9 mouse cellular contexts compared by ENCODE assay signal in the genomic region with DNA sequence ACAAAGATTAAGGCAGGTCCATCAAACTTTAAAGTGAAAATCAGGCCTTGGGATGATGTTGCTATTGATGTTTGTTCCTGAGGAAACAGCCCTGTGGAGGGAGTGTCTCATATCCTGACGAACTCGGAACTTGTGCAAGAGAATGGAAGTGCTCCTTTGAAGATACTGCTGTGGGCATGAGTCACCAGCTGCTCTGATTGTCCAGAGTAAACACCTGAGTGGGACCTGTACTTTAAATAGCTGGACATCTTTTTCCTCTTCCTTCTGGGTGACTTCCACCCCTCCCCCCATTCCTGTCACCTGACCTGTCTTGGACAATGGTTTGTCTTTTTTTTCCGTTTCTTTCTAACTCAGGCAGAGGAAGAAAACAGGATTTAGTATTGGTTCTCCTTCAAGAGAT. TPM values are rescaled to one million over a fixed set of nuclear protein-coding genes. Genes with fewer than 3 reads are reported as not detected.
DNase-seq lines count a peak whose midpoint lies in the region; TF ChIP-seq lines count a peak whose summit lies in the region.
"Had no signal": no experiment of that assay in that cellular context is flagged by ENCODE, and none has a peak within 500 bp of the region (broad histone marks: within the 10 kb centered on the region; RNA-seq: fewer than 3 reads in every experiment).

No protein-coding gene starts in this region.

- peak; percentile 51 to 78 for DNase-seq in lung, adult 18-20 months
- DNase-seq in lung, adult 2 months: no peak
- DNase-seq in heart, postnatal 10 days: peak; percentile 59 to 66
- DNase-seq in kidney, postnatal 36 days: peak; percentile 76 to 84
- DNase-seq in left cerebral cortex, adult 18-20 months (ENCODE audit: low spot score in 2 of 2): no peak
- DNase-seq in c-Kit-positive CD71-positive TER-119-positive erythroid progenitor cells, embryonic 14.5 days (ENCODE audit: low spot score): no peak
- no peak for DNase-seq in urinary bladder, postnatal 14 days (ENCODE audit: low spot score)
- DNase-seq: right cerebral cortex, postnatal 4 days had no signal

- TF ChIP-seq POLR2A in lung, adult 2 months (IDR thresholded peaks at IDR 0.05; ENCODE audit: borderline replicate concordance, extremely low read depth, low read depth, low read length): no peak

- no peak overlapping the region for H3K4me3 ChIP-seq in lung, adult 2 months (replicated peaks; ENCODE audit: extremely low read depth, low read depth, low read length)
- H3K4me3 ChIP-seq: myocyte had no signal

- no peak for TF ChIP-seq CTCF in lung, adult 2 months (IDR thresholded peaks at IDR 0.05; ENCODE audit: insufficient read depth, low read length)

- 20% methylated on average over 3 of the region's 3 CpGs for WGBS in lung, adult 2 months

- intact Hi-C loops in heart, postnatal 10 days (cut with DNase I): no loop called here

- peaks cover 23% of the 10 kb centered on the region for H3K4me1 ChIP-seq in lung, adult 2 months (ENCODE audit: control insufficient read depth, insufficient read depth, low read length)

RNA-seq across cellular contexts. Expression of a gene that starts 13.2 kb away (rescaled TPM):
- polyA plus RNA-seq in lung, adult 2 months (2012; rRNA removed): 19.7 and 21.9 TPM in 2 replicates
- total RNA-seq in heart, postnatal 10 days (2021): 10 to 100 TPM; 18.8 to 21.1 TPM
- 10 to 100 TPM; 83.8 to 86.5 TPM for total RNA-seq in left cerebral cortex, adult 18-20 months (2021)

RNA-seq across cellular contexts. Expression of a gene that starts 13.3 kb away (rescaled TPM):
- 3.5 and 6.1 TPM in 2 replicates for polyA plus RNA-seq in lung, adult 2 months (2012; rRNA removed)
- 10 to 100 TPM; 15.4 to 16.3 TPM for total RNA-seq in heart, postnatal 10 days (2021)
- total RNA-seq in left cerebral cortex, adult 18-20 months (2021): 10 to 100 TPM; 19.2 to 19.7 TPM

Comparison
In these comparisons a context has a peak if more than half of its experiments do, and no peak if none do; other contexts are left out.
1. DNase-seq: peak in lung, adult 18-20 months (2 of 2), heart, postnatal 10 days (2 of 2) and kidney, postnatal 36 days (2 of 2); none in lung, adult 2 months (single experiment), left cerebral cortex, adult 18-20 months (0 of 2), c-Kit-positive CD71-positive TER-119-positive erythroid progenitor cells, embryonic 14.5 days (single experiment) and urinary bladder, postnatal 14 days (single experiment).